Mouse (Mus musculus) thymus, adult 2 months (tissue): Measurements from ENCODE around the gene Rps26.

Experiments used
- CTCF ChIP-seq: fragments of 200-500 bp; IDR thresholded peaks from 2 replicates; pipeline ENCODE4 v1.5.1; 2012; ENCODE audit warnings: mild to moderate bottlenecking, control low read depth, low read length, moderate library complexity, borderline replicate concordance; ENCODE audit not compliant: control insufficient read depth, poor library complexity, insufficient read depth; ENCODE audit errors: extremely low read depth
- POLR2A ChIP-seq: fragments of 200-500 bp; IDR thresholded peaks from 2 replicates; pipeline ENCODE4 v1.6.1; 2012; ENCODE audit warnings: mild to moderate bottlenecking, low read length, control low read depth, moderate library complexity; ENCODE audit not compliant: control insufficient read depth, poor library complexity, insufficient read depth; ENCODE audit errors: extremely low read depth

DNA sequence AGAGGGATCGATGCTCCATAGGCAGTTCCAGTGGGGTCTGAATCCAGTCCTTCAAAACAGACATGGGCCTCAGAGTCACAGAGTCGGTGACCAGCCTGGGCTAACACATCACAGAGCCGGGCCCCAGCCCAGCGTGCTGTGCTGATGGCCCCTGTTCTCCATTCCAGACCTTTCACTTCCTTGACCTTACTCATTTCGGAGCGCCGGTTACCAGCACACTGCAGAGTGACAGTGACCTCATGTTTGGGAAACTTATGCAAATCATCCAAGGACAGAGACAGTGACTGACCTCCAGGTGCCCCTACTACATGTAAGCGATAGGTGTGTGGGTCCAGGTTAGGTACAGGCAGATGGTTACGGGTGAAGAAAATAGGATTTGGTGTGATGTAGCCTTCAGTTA is 44.6 kb upstream of the Rps26 start:
- TF ChIP-seq CTCF (no peak), POLR2A (no peak)
